Mouse (Mus musculus) thymus, adult 2 months (tissue): ENCODE data around the gene Pdia6.

ENCODE experiments used
- CTCF ChIP-seq: fragments of 200-500 bp; IDR thresholded peaks from 2 replicates; pipeline ENCODE4 v1.5.1; 2012; ENCODE audit warnings: mild to moderate bottlenecking, control low read depth, low read length, moderate library complexity, borderline replicate concordance; ENCODE audit not compliant: control insufficient read depth, poor library complexity, insufficient read depth; ENCODE audit errors: extremely low read depth
- POLR2A ChIP-seq: fragments of 200-500 bp; IDR thresholded peaks from 2 replicates; pipeline ENCODE4 v1.6.1; 2012; ENCODE audit warnings: mild to moderate bottlenecking, low read length, control low read depth, moderate library complexity; ENCODE audit not compliant: control insufficient read depth, poor library complexity, insufficient read depth; ENCODE audit errors: extremely low read depth

DNA sequence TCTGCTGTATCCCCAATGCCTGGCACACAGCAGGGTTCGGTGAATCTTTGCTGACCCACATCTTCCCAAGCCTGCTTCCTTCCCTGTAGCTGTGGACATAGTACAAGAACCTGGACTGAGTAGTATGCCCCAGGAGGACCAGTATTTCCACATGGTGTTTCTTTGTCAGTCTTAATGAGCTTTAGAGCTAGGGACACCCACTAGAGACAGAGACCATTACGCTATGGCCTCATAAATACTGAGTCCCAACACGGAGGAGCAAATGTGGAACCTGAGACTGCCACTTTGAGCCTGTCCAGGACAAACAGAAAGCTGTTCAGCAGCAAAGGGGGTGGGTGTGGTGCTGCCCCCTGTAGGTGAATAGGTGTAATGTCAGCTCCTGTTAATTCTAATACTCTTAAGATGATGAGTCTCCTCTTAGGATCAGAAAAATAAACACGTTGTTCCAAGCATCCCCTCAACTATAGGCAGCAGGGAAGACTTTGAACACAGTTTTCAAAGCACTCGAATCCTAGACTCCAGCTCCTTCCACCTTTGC is 44.4 kb upstream of the Pdia6 start:
- no peak for TF ChIP-seq POLR2A
- TF ChIP-seq CTCF, result no peak
